Comparison of ENCODE assay signal across 25 mouse cellular contexts in the genomic region with DNA sequence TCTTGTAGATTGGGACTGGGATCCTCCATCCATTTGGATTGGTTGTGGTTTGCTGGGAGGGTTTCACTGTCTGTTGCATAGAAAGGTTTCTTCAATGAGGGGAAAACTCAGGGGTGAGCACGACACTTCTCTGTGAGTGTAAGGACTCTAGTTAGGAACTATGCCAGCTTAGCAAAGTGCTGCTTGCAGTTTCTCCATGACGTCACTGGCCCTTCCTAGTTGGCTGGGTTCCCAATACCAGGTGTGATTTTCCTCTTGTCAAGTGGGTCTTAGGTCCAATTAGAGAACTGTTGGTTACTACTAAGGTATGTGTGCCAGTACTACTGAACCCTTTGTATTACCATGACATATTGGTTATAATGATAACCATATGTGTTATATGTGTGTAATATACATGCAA. TPM values are rescaled to one million over a fixed set of nuclear protein-coding genes. Genes with fewer than 3 reads are reported as not detected.
DNase-seq lines count a peak whose midpoint lies in the region; ATAC-seq lines count a peak whose summit lies in the region.
"Had no signal": no experiment of that assay in that cellular context is flagged by ENCODE, and none has a peak within 500 bp of the region (broad histone marks: within the 10 kb centered on the region; RNA-seq: fewer than 3 reads in every experiment).

No protein-coding gene starts in this region.

- no peaks in the 10 kb centered on the region for H3K36me3 ChIP-seq in kidney, embryonic 14.5 days (ENCODE audit: control insufficient read depth, insufficient read depth, low read length)
- H3K36me3 ChIP-seq: embryonic facial prominence, embryonic 10.5 days; embryonic facial prominence, embryonic 12.5 days; G1E had no signal

- H3K4me3 ChIP-seq in kidney, embryonic 14.5 days (ENCODE audit: low read length), result no peak overlapping the region
- H3K4me3 ChIP-seq: embryonic facial prominence, embryonic 10.5 days; embryonic facial prominence, embryonic 12.5 days; forebrain, embryonic 13.5 days had no signal

- H3K27ac ChIP-seq in kidney, embryonic 14.5 days (ENCODE audit: low read depth, low read length), result no peak overlapping the region
- H3K27ac ChIP-seq: embryonic facial prominence, embryonic 10.5 days; embryonic facial prominence, embryonic 12.5 days; forebrain, embryonic 13.5 days had no signal

- no peaks in the 10 kb centered on the region for H3K9me3 ChIP-seq in kidney, embryonic 14.5 days (ENCODE audit: control insufficient read depth, low read length)
- H3K9me3 ChIP-seq: embryonic facial prominence, embryonic 10.5 days; embryonic facial prominence, embryonic 12.5 days; forebrain, embryonic 13.5 days; G1E had no signal

- 92% methylated on average over 2 of the region's 2 CpGs for WGBS in kidney, embryonic 14.5 days

- ATAC-seq in kidney, embryonic 14.5 days (ENCODE audit: low FRiP score, low TSS enrichment), result no peak
- ATAC-seq: activated CD4-positive, CD25-positive, alpha-beta regulatory T cell, adult 4 months; CD4-positive, CD25-positive, alpha-beta regulatory T cell, adult 4 months; forebrain, embryonic 13.5 days; Patski had no signal

- no peaks in the 10 kb centered on the region for H3K27me3 ChIP-seq in kidney, embryonic 14.5 days (ENCODE audit: control insufficient read depth, insufficient read depth, low read length)
- H3K27me3 ChIP-seq: CH12.LX; embryonic facial prominence, embryonic 12.5 days; forebrain, embryonic 13.5 days had no signal

- H3K4me1 ChIP-seq in kidney, embryonic 14.5 days (ENCODE audit: control insufficient read depth, insufficient read depth, low read length), result no peaks in the 10 kb centered on the region
- H3K4me1 ChIP-seq: embryonic facial prominence, embryonic 10.5 days; embryonic facial prominence, embryonic 12.5 days; forebrain, embryonic 13.5 days had no signal

- DNase-seq in kidney, adult 11 months, result peak; percentile 20
- no peak for DNase-seq in kidney, postnatal 10 days
- peak; percentile 25 for DNase-seq in kidney, adult 9 months
- DNase-seq in kidney, adult 18-20 months, result no peak
- DNase-seq in kidney, postnatal 36 days, result peak; percentile 47 to 75
- DNase-seq in lung, postnatal 36 days, result peak; percentile 21
- DNase-seq in lung, adult 18-20 months, result no peak
- DNase-seq: adrenal gland, adult 8-10 months; adrenal gland, postnatal 14 days; adrenal gland, postnatal 36 days; B cell, adult 2 months; cerebellum, adult 11-12 months; cerebellum, adult 2 months; cerebellum, adult 9-10 months; cerebellum, postnatal 10 days; cerebellum, postnatal 25 days had no signal

- no peak overlapping the region for H3K4me2 ChIP-seq in kidney, embryonic 14.5 days (replicated peaks; ENCODE audit: low read depth, low read length)
- H3K4me2 ChIP-seq: embryonic facial prominence, embryonic 12.5 days; forebrain, embryonic 13.5 days had no signal

- no peak overlapping the region for H3K9ac ChIP-seq in kidney, embryonic 14.5 days (ENCODE audit: low read depth, low read length)
- H3K9ac ChIP-seq: embryonic facial prominence, embryonic 12.5 days; forebrain, embryonic 13.5 days had no signal

RNA-seq across cellular contexts. Expression of gene Prlr, which starts 51.6 kb away (rescaled TPM):
- polyA plus RNA-seq in kidney, embryonic 14.5 days (2014; fragmentation: Nextera tagmentation; extraction: Ambion mirVana), result 1.4 and 2.5 TPM in 2 replicates
- polyA plus RNA-seq: G1E, Patski had no signal

Comparison
In these comparisons a context has a peak if more than half of its experiments do, and no peak if none do; other contexts are left out.
1. DNase-seq: peak in kidney, adult 11 months (single experiment), kidney, adult 9 months (single experiment), kidney, postnatal 36 days (2 of 2) and lung, postnatal 36 days (single experiment); none in kidney, postnatal 10 days (single experiment), kidney, adult 18-20 months (single experiment) and lung, adult 18-20 months (0 of 2).